17 mouse cellular contexts compared by ENCODE assay signal in the genomic region with DNA sequence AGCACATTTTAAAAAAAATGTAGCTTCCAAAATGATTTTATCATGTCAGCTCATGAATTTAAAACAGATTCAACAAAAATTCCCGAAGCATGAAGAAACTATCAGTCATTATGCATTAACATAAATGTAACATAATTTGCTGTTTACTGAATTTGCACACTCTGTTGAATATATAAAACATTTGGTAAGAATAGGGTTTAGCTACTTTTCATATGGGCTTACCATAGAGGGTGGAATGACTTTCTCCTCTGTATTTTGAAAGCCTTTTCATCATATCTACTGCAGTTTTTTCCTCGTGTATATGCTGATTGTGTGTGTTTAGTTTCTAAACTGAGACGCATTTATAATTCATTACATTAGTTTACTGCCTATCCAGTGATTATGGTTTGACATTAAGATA.
"Had no signal": no experiment of that assay in that cellular context is flagged by ENCODE, and none has a peak within 500 bp of the region (broad histone marks: within the 10 kb centered on the region; RNA-seq: fewer than 3 reads in every experiment).

No protein-coding gene starts in this region.

- H3K4me1 ChIP-seq: lung, embryonic 15.5 days; megakaryocyte, embryonic 14.5 days; midbrain, embryonic 13.5 days; midbrain, embryonic 15.5 days; neural tube, embryonic 12.5 days; stomach, embryonic 15.5 days had no signal

- H3K36me3 ChIP-seq: lung, embryonic 15.5 days; midbrain, embryonic 13.5 days; midbrain, embryonic 15.5 days; neural tube, embryonic 12.5 days; stomach, embryonic 15.5 days had no signal

- H3K9ac ChIP-seq: lung, embryonic 15.5 days; midbrain, embryonic 13.5 days; midbrain, embryonic 15.5 days; neural tube, embryonic 12.5 days; stomach, embryonic 15.5 days had no signal

- H3K27me3 ChIP-seq: lung, embryonic 15.5 days; megakaryocyte, embryonic 14.5 days; midbrain, embryonic 13.5 days; midbrain, embryonic 15.5 days; neural tube, embryonic 12.5 days; stomach, embryonic 15.5 days had no signal

- DNase-seq: lung, adult 2 months; lung, postnatal 14 days; lung, postnatal 36 days; right cerebral cortex, postnatal 14 days; thymus, adult 2 months; thymus, postnatal 25 days; thymus, postnatal 4 days had no signal

- H3K27ac ChIP-seq: lung, embryonic 15.5 days; macrophage; midbrain, embryonic 13.5 days; midbrain, embryonic 15.5 days; neural tube, embryonic 12.5 days; stomach, embryonic 15.5 days; stomach, postnatal 0 days had no signal

- ATAC-seq: lung, postnatal 0 days; midbrain, embryonic 13.5 days; midbrain, embryonic 15.5 days had no signal

- H3K9me3 ChIP-seq: lung, embryonic 15.5 days; midbrain, embryonic 13.5 days; midbrain, embryonic 15.5 days; neural tube, embryonic 12.5 days; stomach, embryonic 15.5 days had no signal

- H3K4me2 ChIP-seq: lung, embryonic 15.5 days; midbrain, embryonic 11.5 days; midbrain, embryonic 13.5 days; midbrain, embryonic 15.5 days; neural tube, embryonic 12.5 days; stomach, embryonic 15.5 days had no signal

- H3K4me3 ChIP-seq: lung, embryonic 15.5 days; megakaryocyte, embryonic 14.5 days; midbrain, embryonic 13.5 days; midbrain, embryonic 15.5 days; neural tube, embryonic 12.5 days; stomach, embryonic 15.5 days had no signal
